Mouse (Mus musculus) stomach, postnatal 0 days (tissue): ENCODE data around the gene Trim66. TPM values are rescaled to one million over a fixed set of nuclear protein-coding genes. Genes with fewer than 3 reads are reported as not detected.

ENCODE experiments used
- ATAC-seq: fragments of 200-750 bp; cut with Nextera tagmentation; 2 replicates; pipeline ENCODE4 v1.8.0; 2017; ENCODE audit not compliant: low FRiP score, low TSS enrichment
- DNase-seq: peaks from one replicate; pipeline ENCODE4 v3.0.0-alpha.2; 2016; ENCODE audit warnings: low spot score
- H3K27ac ChIP-seq: fragments of 300-500 bp; sonication (generic); replicated peaks from 2 replicates; pipeline ENCODE4 v1.5.1; 2014; ENCODE audit warnings: mild to moderate bottlenecking, control low read depth
- H3K27me3 ChIP-seq: fragments of 300-500 bp; sonication (generic); 2 replicates; pipeline ENCODE4 v1.6.1; 2014; ENCODE audit warnings: low read length; ENCODE audit not compliant: control insufficient read depth, insufficient read depth
- H3K36me3 ChIP-seq: fragments of 300-500 bp; sonication (generic); 2 replicates; pipeline ENCODE4 v1.6.1; 2014; ENCODE audit warnings: low read length, mixed read lengths; ENCODE audit not compliant: control insufficient read depth, insufficient read depth
- H3K4me1 ChIP-seq: fragments of 300-500 bp; sonication (generic); replicated peaks from 2 replicates; pipeline ENCODE4 v1.6.1; 2014; ENCODE audit warnings: antibody characterized with exemption; ENCODE audit not compliant: control insufficient read depth, insufficient read depth
- H3K4me2 ChIP-seq: fragments of 300-500 bp; sonication (generic); replicated peaks from 2 replicates; pipeline ENCODE4 v1.6.1; 2014; ENCODE audit warnings: low read depth, mild to moderate bottlenecking, control low read depth, moderate library complexity
- H3K4me3 ChIP-seq: fragments of 300-500 bp; sonication (generic); 2 replicates; pipeline ENCODE4 v1.5.1; 2014; ENCODE audit warnings: low read depth, low read length, control low read depth
- H3K9ac ChIP-seq: fragments of 300-500 bp; sonication (generic); 2 replicates; pipeline ENCODE4 v1.6.1; 2014; ENCODE audit warnings: mild to moderate bottlenecking, low read length, control low read depth, mixed read lengths
- H3K9me3 ChIP-seq: fragments of 300-500 bp; sonication (generic); 2 replicates; pipeline ENCODE4 v1.6.1; 2016; ENCODE audit warnings: low read length; ENCODE audit not compliant: control insufficient read depth
- CTCF ChIP-seq: IDR thresholded peaks from 2 replicates; pipeline ENCODE4 v1.5.1; 2016; ENCODE audit warnings: antibody characterized with exemption, low read depth, mild to moderate bottlenecking, moderate library complexity
- EP300 ChIP-seq: optimal IDR thresholded peaks from 2 replicates; pipeline ENCODE3; 2016; ENCODE audit warnings: antibody characterized with exemption
- WGBS: fragments of 180-500 bp; shearing (Covaris S2); extraction: QIAGEN DNeasy Blood & Tissue Kit; methylation state at CpG from one replicate; pipeline ENCODE4 v1.1.7; 2014; 5-methylcytosine and 5-hydroxymethylcytosine counted together
- microRNA-seq: library from miRNA; unstranded; fragments of <30 nt; microRNA quantifications from one replicate; pipeline ENCODE4, GENCODE M21; 2016
- polyA plus RNA-seq: library from polyadenylated mRNA; unstranded; fragments of >200 nt; fragmentation: Nextera tagmentation; extraction: Ambion mirVana; gene quantifications from 2 replicates; pipeline ENCODE4 v1.2.1, GENCODE M21; 2015

Trim66 gene
- polyA plus RNA-seq, 1 experiment from 2014 or later = 0.02 TPM

GRCm38 (mm10) chr7:109399299-109399698 is 108.6 kb downstream of the Trim66 start:
- WGBS = 59% methylated on average over 3 of the region's 3 CpGs
- no peak for ATAC-seq
- no peak overlapping the region for H3K4me2 ChIP-seq

More at GRCm38 (mm10) chr7:109399299-109399698, 108.6 kb downstream of the Trim66 start:
- Histone ChIP-seq H3K36me3 (no peaks in the 10 kb centered on the region), H3K4me1 (no peaks in the 10 kb centered on the region), H3K4me3 (no peak overlapping the region), H3K9ac (no peak overlapping the region), H3K27me3 (no peaks in the 10 kb centered on the region), H3K27ac (no peak overlapping the region), H3K9me3 (no peaks in the 10 kb centered on the region)
- TF ChIP-seq EP300 (no peak), CTCF (no peak)
- DNase-seq = no peak

Small RNA genes within 50 kb of the gene (microRNA-seq; reads per million reads assigned to microRNA genes)
- not detected for gene Gm47284

Other genes starting within 250 kb of the Trim66 start
- gene Stk33, start 69.1 kb downstream of the Trim66 start, polyA plus RNA-seq = 0.29 and 0.53 TPM in 2 replicates
- gene Rpl27a, start 11.0 kb upstream of the Trim66 start, polyA plus RNA-seq = 122 and 123 TPM in 2 replicates
- gene St5, start 195.5 kb upstream of the Trim66 start, polyA plus RNA-seq = 35.3 and 35.6 TPM in 2 replicates
- 36.8 and 38.6 TPM in 2 replicates for gene Akip1, start 195.6 kb upstream of the Trim66 start, polyA plus RNA-seq
- gene BC051019, start 215.7 kb upstream of the Trim66 start, polyA plus RNA-seq = 0.17 and 0.25 TPM in 2 replicates
- gene Ascl3, start 223.6 kb upstream of the Trim66 start, polyA plus RNA-seq = 0.39 and 0.56 TPM in 2 replicates
- gene Tmem9b, start 244.7 kb upstream of the Trim66 start, polyA plus RNA-seq = 103 and 106 TPM in 2 replicates